Mouse (Mus musculus) bone marrow macrophage, adult 2 months (primary cell): Measurements from ENCODE around the gene Paxbp1. TPM values are rescaled to one million over a fixed set of nuclear protein-coding genes. Genes with fewer than 3 reads are reported as not detected.
A peak's percentile ranks its signal among the peaks of the same experiment; 100 is the strongest.

ENCODE experiments used
- H3K27ac ChIP-seq: 2 replicates; pipeline ENCODE4 v1.5.1; 2012; ENCODE audit warnings: low read depth, low read length; ENCODE audit not compliant: insufficient read depth
- H3K4me1 ChIP-seq: 2 replicates; pipeline ENCODE4 v1.6.1; 2012; ENCODE audit warnings: low read length; ENCODE audit not compliant: control insufficient read depth, insufficient read depth
- H3K4me3 ChIP-seq: 2 replicates; pipeline ENCODE4 v1.5.1; 2012; ENCODE audit warnings: mild to moderate bottlenecking, low read length, moderate library complexity; ENCODE audit not compliant: insufficient read depth
- CTCF ChIP-seq: IDR thresholded peaks from 2 replicates; pipeline ENCODE4 v1.5.1; 2012; ENCODE audit warnings: low read depth, mild to moderate bottlenecking, low read length, moderate library complexity
- POLR2A ChIP-seq: IDR thresholded peaks from 2 replicates; pipeline ENCODE4 v1.6.1; 2012; ENCODE audit warnings: mild to moderate bottlenecking, low read depth, low read length, borderline replicate concordance
- polyA plus RNA-seq: library from polyadenylated mRNA; stranded (reverse); fragments of >200 nt; gene quantifications from 2 replicates; pipeline ENCODE4 v1.2.4, GENCODE M21; 2012; ENCODE audit not compliant: missing spikeins, insufficient read depth, insufficient read length

Paxbp1 gene
- polyA plus RNA-seq, 1 experiment: 91.7 TPM

DNA sequence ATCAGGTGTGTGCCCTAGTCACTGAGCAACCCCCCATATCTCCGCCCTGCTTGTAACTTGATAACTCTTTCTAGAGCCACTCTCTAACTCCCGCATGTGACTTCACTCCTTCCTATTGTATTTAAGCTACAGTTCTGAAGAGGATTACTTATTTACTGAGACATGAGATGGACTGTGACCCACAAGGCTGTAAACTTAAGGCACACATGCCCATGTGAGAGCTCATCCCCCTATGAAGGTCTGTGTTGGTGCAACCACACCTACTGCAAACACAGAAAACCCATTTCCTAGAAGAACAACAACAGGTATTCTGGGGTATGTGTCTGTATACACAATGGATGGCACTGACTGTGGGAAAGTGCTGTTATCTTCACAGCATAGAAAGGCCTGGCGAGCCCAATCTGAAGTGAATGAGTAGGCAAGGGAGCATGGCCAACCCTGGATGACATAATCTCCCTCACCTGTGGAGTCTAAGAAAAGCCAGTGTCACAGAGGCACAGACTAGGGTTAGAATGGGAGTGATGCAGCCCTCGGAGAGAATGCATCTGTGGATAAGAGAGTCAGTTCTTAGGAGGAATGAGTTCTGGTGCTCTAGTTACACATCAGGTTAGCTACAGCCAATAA is 39.3 kb downstream of the Paxbp1 start:
- no peak overlapping the region for H3K4me3 ChIP-seq
- H3K27ac ChIP-seq: no peak overlapping the region
- peaks cover 26% of the 10 kb centered on the region for H3K4me1 ChIP-seq
- no peak for TF ChIP-seq CTCF
- TF ChIP-seq POLR2A: no peak

DNA sequence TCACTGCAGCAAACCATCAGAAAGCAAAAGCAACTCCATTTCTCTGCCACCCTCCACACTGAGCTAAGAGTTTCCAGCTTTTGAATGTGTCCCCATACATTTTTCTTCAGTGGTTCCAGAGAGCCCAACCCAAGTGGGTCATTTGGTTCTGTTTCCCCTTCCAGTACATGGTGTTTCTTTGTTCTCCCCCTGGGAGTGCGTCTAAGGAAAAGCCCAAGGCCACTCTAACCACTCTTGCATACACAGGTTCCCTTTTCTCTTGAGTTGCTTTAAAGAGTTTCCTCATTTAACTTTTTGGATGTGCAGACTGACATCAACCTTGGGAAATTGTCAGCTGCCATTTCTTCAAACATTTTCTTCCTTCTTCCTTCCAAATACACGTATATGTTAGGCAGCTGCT is 43.2 kb downstream of the Paxbp1 start:
- peak overlapping the region; percentile 86 for H3K27ac ChIP-seq
- peaks cover 32% of the 10 kb centered on the region for H3K4me1 ChIP-seq
- 0 out of 2 replicates have a peak overlapping the region, but pooled peaks have one; percentile 4 for H3K4me3 ChIP-seq
- no peak for TF ChIP-seq POLR2A
- no peak for TF ChIP-seq CTCF

DNA sequence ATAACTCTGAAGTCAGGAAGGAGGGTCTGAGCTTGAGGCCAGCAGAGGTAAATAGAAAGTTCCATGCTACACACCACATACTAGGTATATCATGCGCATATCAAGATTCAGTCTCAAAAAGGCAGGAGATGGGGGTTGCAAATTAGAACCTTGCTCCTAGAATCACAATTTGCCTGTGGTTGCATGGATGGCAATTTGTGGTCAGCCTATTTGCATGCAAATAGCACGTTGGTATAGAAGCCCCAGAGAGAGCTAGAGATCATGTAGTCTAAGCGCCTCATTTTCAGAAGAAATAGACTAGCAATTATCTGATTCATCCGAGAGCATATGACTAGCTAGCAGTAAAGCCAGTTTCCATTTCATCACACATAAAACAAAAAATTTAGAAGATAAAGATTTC is 44.5 kb downstream of the Paxbp1 start:
- H3K4me3 ChIP-seq: no peak overlapping the region
- H3K4me1 ChIP-seq: peaks cover 32% of the 10 kb centered on the region
- no peak for TF ChIP-seq CTCF
- TF ChIP-seq POLR2A: no peak
- no peak overlapping the region for H3K27ac ChIP-seq

DNA sequence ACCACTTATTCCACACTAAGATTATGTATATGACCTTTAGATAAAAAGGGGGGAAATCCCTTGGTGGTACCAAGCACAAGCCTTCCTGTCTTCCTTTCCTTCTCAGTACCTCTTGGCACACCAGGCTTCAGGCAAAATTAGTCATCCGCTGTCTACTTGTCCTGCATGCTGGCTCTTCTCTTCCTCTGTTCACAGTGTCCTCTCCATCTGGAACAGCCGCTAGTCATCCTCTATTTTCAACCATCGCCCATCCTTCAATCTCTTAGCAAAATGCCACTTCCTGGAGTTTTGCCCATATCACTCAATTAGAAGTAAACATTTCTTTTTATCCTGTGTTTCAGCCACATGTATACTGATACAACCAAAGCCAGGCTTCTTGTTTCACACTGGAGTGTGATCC is 46.5 kb downstream of the Paxbp1 start:
- no peak overlapping the region for H3K4me3 ChIP-seq
- peaks cover 34% of the 10 kb centered on the region for H3K4me1 ChIP-seq
- no peak overlapping the region for H3K27ac ChIP-seq
- TF ChIP-seq CTCF (no peak), POLR2A (no peak)

DNA sequence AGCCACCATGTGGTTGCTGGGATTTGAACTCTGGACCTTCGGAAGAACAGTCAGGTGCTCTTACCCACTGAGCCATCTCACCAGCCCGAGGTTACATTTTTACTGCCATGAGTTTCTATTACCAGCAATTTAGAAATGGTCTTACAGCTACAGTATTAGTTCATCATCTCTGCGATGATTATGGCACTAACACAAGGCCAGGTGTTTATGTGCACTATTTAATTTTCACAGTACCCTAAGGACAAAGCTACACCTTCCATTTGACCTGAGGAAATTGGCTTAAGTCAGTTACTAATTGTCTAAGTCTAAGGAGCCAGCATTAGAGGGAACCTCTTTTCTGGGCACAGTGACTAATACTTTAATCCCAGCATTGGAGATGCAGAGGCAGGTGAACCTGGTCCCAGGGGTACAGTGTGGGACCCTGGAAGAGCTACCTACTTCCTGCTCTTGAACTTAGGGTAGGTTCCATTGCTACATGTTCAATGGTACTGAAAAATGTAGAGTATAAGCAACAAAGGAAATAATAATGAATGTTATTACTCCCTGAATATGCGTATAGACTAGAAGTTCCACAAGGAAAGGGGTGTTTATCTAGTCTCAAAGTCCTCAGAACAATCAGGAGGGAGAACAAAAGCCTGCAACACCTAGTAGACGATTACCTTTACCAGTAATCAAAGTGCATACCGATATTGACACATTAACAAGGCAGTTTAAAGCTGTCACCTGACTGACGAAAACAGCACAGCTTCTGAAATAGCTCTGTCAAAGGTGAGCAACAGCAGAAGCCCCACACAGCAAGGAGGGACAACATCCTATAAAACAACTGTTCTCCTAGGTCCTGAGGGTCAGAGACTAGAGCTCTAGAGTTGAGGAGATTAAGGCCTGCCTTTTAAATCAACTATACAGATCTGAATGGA is 47.8 kb downstream of the Paxbp1 start:
- no peak for TF ChIP-seq CTCF
- no peak for TF ChIP-seq POLR2A

DNA sequence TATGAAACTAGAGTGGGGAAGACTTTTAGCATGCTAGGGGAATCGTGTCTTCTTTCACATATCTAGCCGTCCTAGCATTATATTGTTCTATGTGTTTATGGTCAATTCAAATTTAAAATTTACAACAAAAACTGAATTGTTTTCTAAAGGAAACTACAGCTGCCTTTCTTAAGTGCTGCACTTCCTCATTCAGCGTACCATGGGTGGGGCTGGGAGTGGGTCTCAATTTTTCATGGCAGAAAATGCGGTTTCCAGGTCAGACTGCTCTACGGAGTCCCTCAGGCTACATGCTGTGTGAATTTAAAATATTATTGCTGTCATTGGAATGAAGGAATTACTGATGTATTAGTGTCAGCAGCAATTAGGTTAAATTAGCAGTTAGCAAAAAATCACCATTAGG is 48.8 kb downstream of the Paxbp1 start:
- TF ChIP-seq CTCF (no peak), POLR2A (no peak)
- Histone ChIP-seq H3K4me1 (peaks cover 28% of the 10 kb centered on the region), H3K27ac (peak overlapping the region; percentile 94), H3K4me3 (peak overlapping the region; percentile 42)

More for the DNA sequence above, 47.8 kb downstream of the Paxbp1 start:
- Histone ChIP-seq H3K4me3 (no peak overlapping the region), H3K4me1 (peaks cover 34% of the 10 kb centered on the region), H3K27ac (no peak overlapping the region)

DNA sequence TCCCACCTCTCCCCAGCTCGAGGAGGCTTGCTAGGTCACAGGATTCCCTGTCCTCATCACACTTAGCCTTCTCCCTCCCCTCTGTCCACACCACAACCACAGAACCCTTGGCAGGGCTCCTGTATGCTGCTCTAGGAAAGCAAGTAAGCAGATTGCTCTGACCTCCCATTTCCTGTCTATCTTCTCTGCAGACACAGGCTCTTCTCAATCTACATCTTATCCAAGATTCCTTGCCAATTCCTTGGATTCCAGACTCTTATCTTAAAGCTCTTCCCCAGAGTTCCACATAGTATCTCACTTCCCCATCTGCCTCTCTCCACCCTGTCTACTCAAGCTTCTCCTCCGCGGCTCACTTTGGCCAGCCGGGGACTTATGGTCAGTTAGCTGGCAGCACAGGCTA is 49.3 kb downstream of the Paxbp1 start:
- TF ChIP-seq POLR2A (no peak), CTCF (no peak)
- Histone ChIP-seq H3K4me1 (peaks cover 24% of the 10 kb centered on the region), H3K4me3 (peak overlapping the region; percentile 42), H3K27ac (peak overlapping the region; percentile 94)

DNA sequence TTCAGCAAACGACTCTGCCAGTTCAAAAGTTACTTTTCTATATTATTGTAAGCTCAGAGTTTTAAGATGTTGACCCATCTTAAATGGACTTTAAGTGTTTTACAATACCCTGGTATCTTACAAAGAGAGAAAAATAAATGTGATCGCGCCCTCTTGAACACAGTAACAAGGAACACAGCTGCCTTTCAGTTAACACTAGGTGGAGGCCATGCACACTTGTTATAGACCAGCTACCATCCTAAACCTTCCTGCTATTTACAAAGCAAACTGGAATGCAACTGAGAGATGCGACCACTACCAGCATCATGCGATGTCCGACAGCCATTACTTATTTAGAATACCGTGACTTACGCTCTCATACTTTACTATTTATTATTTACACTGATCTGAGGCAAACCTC is 55.2 kb downstream of the Paxbp1 start:
- Histone ChIP-seq H3K27ac (no peak overlapping the region), H3K4me3 (no peak overlapping the region), H3K4me1 (peaks cover 5% of the 10 kb centered on the region)
- TF ChIP-seq POLR2A (no peak), CTCF (no peak)

DNA sequence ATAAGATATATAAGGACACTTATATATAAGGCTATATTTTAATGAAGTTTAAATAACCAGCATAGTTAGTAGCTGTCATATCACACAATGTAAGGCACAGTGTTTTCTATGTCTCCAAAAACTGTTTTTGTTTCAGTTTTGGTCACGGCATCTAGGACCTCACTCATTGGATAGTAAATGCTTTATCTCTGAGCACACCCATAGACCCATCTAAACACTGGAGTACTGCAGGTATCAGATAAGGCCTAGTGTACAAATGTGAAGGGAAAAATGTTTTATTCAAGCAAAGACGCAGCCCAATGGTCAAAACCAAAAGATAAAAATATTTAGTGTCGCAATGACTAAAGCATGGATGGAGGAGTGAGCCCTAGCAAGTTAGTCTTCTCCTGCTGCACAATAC is 55.7 kb downstream of the Paxbp1 start:
- Histone ChIP-seq H3K4me3 (no peak overlapping the region), H3K27ac (no peak overlapping the region), H3K4me1 (peaks cover 3% of the 10 kb centered on the region)
- TF ChIP-seq POLR2A (no peak), CTCF (no peak)

DNA sequence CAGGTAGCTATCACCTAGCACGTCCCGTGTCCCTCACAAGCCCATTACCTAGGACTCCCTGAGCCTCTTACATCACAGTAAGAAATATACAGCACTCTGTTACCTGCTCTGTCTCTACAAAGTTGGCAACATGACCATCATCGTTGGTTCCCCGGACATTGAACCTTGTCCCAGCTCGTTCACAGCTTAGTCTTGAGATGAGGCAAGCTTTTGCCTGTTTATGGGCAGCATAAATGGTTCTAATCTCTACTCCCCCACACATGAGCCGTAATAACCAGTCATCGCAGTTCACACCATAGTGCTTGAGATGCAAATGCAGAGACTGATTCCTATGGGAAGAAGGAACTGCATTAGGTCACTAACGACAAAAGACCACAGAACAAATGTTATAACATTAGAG is 56.3 kb downstream of the Paxbp1 start:
- H3K4me3 ChIP-seq: no peak overlapping the region
- peaks cover 6% of the 10 kb centered on the region for H3K4me1 ChIP-seq
- TF ChIP-seq CTCF: no peak
- TF ChIP-seq POLR2A: no peak
- H3K27ac ChIP-seq: no peak overlapping the region
